Mouse (Mus musculus): ENCODE results near the gene Dglucy. TPM values are rescaled to one million over a fixed set of nuclear protein-coding genes. Genes with fewer than 3 reads are reported as not detected.

Gene Dglucy
- 1.9 and 4.0 TPM in 2 replicates for polyA plus RNA-seq (2014; fragmentation: Nextera tagmentation; extraction: Ambion mirVana)

- Histone ChIP-seq H3K27me3 (ENCODE audit: control insufficient read depth, insufficient read depth, low read length) (no peaks in the 10 kb centered on the region), H3K9me3 (ENCODE audit: control insufficient read depth, low read length) (no peaks in the 10 kb centered on the region), H3K36me3 (ENCODE audit: control insufficient read depth, insufficient read depth, low read length) (no peaks in the 10 kb centered on the region), H3K27ac (ENCODE audit: low read depth, low read length) (peak within 1 kb of the TSS; percentile 71), H3K4me1 (ENCODE audit: control insufficient read depth, insufficient read depth, low read length) (peaks cover 8% of the 10 kb centered on the region; the same call in 1 of the 2 replicates), H3K9ac (replicated peaks; ENCODE audit: low read depth, low read length) (peak within 1 kb of the TSS; percentile 29; the same call in 1 of the 2 replicates), H3K4me2 (ENCODE audit: low read depth, low read length) (peak within 1 kb of the TSS; percentile 37), H3K4me3 (ENCODE audit: low read depth, low read length) (peak within 1 kb of the TSS; percentile 15; the same call in 1 of the 2 replicates)
- peak; percentile 97 for ATAC-seq (ENCODE audit: low read depth)
- 38% methylated on average over 12 of the region's 12 CpGs for WGBS
Measured at GRCm38 (mm10) chr12:100778934-100779865, at the start of gene Dglucy. Gene Dglucy (plus strand): TSS chr12:100779057.

- WGBS, result 59% methylated on average over 5 of the region's 5 CpGs
- no peak for ATAC-seq (ENCODE audit: low read depth)
- H3K4me3 ChIP-seq (ENCODE audit: low read depth, low read length), result no peak overlapping the region
- H3K27me3 ChIP-seq (ENCODE audit: control insufficient read depth, insufficient read depth, low read length), result no peaks in the 10 kb centered on the region
- H3K9ac ChIP-seq (replicated peaks; ENCODE audit: low read depth, low read length), result no peak overlapping the region
- no peak overlapping the region for H3K4me2 ChIP-seq (ENCODE audit: low read depth, low read length)
- H3K36me3 ChIP-seq (ENCODE audit: control insufficient read depth, insufficient read depth, low read length), result no peaks in the 10 kb centered on the region
- no peaks in the 10 kb centered on the region for H3K9me3 ChIP-seq (ENCODE audit: control insufficient read depth, low read length)
- H3K27ac ChIP-seq (ENCODE audit: low read depth, low read length), result no peak overlapping the region
- no peaks in the 10 kb centered on the region for H3K4me1 ChIP-seq (ENCODE audit: control insufficient read depth, insufficient read depth, low read length)
Measured at GRCm38 (mm10) chr12:100735156-100735555, 43.7 kb upstream of the Dglucy start.

- H3K36me3 ChIP-seq (ENCODE audit: control insufficient read depth, insufficient read depth, low read length), result no peaks in the 10 kb centered on the region
- no peaks in the 10 kb centered on the region for H3K27me3 ChIP-seq (ENCODE audit: control insufficient read depth, insufficient read depth, low read length)
- no peaks in the 10 kb centered on the region for H3K9me3 ChIP-seq (ENCODE audit: control insufficient read depth, low read length)
- H3K4me3 ChIP-seq (ENCODE audit: low read depth, low read length), result no peak overlapping the region
- 86% methylated on average over 2 of the region's 2 CpGs for WGBS
- ATAC-seq (ENCODE audit: low read depth), result no peak
- H3K9ac ChIP-seq (replicated peaks; ENCODE audit: low read depth, low read length), result no peak overlapping the region
- H3K27ac ChIP-seq (ENCODE audit: low read depth, low read length), result no peak overlapping the region
- no peaks in the 10 kb centered on the region for H3K4me1 ChIP-seq (ENCODE audit: control insufficient read depth, insufficient read depth, low read length)
- H3K4me2 ChIP-seq (ENCODE audit: low read depth, low read length), result no peak overlapping the region
Measured at GRCm38 (mm10) chr12:100735581-100735980, 43.3 kb upstream of the Dglucy start.

GRCm38 (mm10) chr12:100738498-100738897 lies 40.4 kb upstream of the Dglucy start:
- H3K36me3 ChIP-seq (ENCODE audit: control insufficient read depth, insufficient read depth, low read length), result no peaks in the 10 kb centered on the region
- 78% methylated on average over 3 of the region's 3 CpGs for WGBS
- H3K27ac ChIP-seq (ENCODE audit: low read depth, low read length), result no peak overlapping the region
- H3K9ac ChIP-seq (replicated peaks; ENCODE audit: low read depth, low read length), result no peak overlapping the region
- no peak overlapping the region for H3K4me3 ChIP-seq (ENCODE audit: low read depth, low read length)
- H3K9me3 ChIP-seq (ENCODE audit: control insufficient read depth, low read length), result no peaks in the 10 kb centered on the region
- no peaks in the 10 kb centered on the region for H3K4me1 ChIP-seq (ENCODE audit: control insufficient read depth, insufficient read depth, low read length)
- H3K27me3 ChIP-seq (ENCODE audit: control insufficient read depth, insufficient read depth, low read length), result no peaks in the 10 kb centered on the region
- H3K4me2 ChIP-seq (ENCODE audit: low read depth, low read length), result no peak overlapping the region
- no peak for ATAC-seq (ENCODE audit: low read depth)

- Histone ChIP-seq H3K9ac (replicated peaks; ENCODE audit: low read depth, low read length) (no peak overlapping the region), H3K27ac (ENCODE audit: low read depth, low read length) (no peak overlapping the region), H3K4me2 (ENCODE audit: low read depth, low read length) (no peak overlapping the region), H3K36me3 (ENCODE audit: control insufficient read depth, insufficient read depth, low read length) (no peaks in the 10 kb centered on the region), H3K4me1 (ENCODE audit: control insufficient read depth, insufficient read depth, low read length) (no peaks in the 10 kb centered on the region), H3K9me3 (ENCODE audit: control insufficient read depth, low read length) (no peaks in the 10 kb centered on the region), H3K4me3 (ENCODE audit: low read depth, low read length) (no peak overlapping the region), H3K27me3 (ENCODE audit: control insufficient read depth, insufficient read depth, low read length) (no peaks in the 10 kb centered on the region)
- no peak for ATAC-seq (ENCODE audit: low read depth)
- WGBS, result 83% methylated on average over 4 of the region's 4 CpGs
Measured at GRCm38 (mm10) chr12:100739011-100739570, 39.8 kb upstream of the Dglucy start.

- H3K4me1 ChIP-seq (ENCODE audit: control insufficient read depth, insufficient read depth, low read length), result no peaks in the 10 kb centered on the region
- H3K4me2 ChIP-seq (ENCODE audit: low read depth, low read length), result no peak overlapping the region
- 91% methylated on average over 5 of the region's 5 CpGs for WGBS
- H3K27me3 ChIP-seq (ENCODE audit: control insufficient read depth, insufficient read depth, low read length), result no peaks in the 10 kb centered on the region
- H3K36me3 ChIP-seq (ENCODE audit: control insufficient read depth, insufficient read depth, low read length), result no peaks in the 10 kb centered on the region
- no peak overlapping the region for H3K27ac ChIP-seq (ENCODE audit: low read depth, low read length)
- no peak overlapping the region for H3K9ac ChIP-seq (replicated peaks; ENCODE audit: low read depth, low read length)
- H3K9me3 ChIP-seq (ENCODE audit: control insufficient read depth, low read length), result no peaks in the 10 kb centered on the region
- H3K4me3 ChIP-seq (ENCODE audit: low read depth, low read length), result no peak overlapping the region
- ATAC-seq (ENCODE audit: low read depth), result no peak
Measured at GRCm38 (mm10) chr12:100740313-100740712, 38.5 kb upstream of the Dglucy start.

GRCm38 (mm10) chr12:100742468-100742867 lies 36.4 kb upstream of the Dglucy start:
- Histone ChIP-seq H3K9ac (replicated peaks; ENCODE audit: low read depth, low read length) (no peak overlapping the region), H3K4me1 (ENCODE audit: control insufficient read depth, insufficient read depth, low read length) (no peaks in the 10 kb centered on the region), H3K4me3 (ENCODE audit: low read depth, low read length) (no peak overlapping the region), H3K36me3 (ENCODE audit: control insufficient read depth, insufficient read depth, low read length) (no peaks in the 10 kb centered on the region), H3K27me3 (ENCODE audit: control insufficient read depth, insufficient read depth, low read length) (no peaks in the 10 kb centered on the region), H3K9me3 (ENCODE audit: control insufficient read depth, low read length) (no peaks in the 10 kb centered on the region), H3K27ac (ENCODE audit: low read depth, low read length) (no peak overlapping the region), H3K4me2 (ENCODE audit: low read depth, low read length) (no peak overlapping the region)
- ATAC-seq (ENCODE audit: low read depth), result no peak
- WGBS, result 73% methylated on average over 2 of the region's 2 CpGs

GRCm38 (mm10) chr12:100752977-100753376 lies 25.9 kb upstream of the Dglucy start:
- no peak for ATAC-seq (ENCODE audit: low read depth)
- Histone ChIP-seq H3K4me1 (ENCODE audit: control insufficient read depth, insufficient read depth, low read length) (no peaks in the 10 kb centered on the region), H3K4me3 (ENCODE audit: low read depth, low read length) (no peak overlapping the region), H3K27me3 (ENCODE audit: control insufficient read depth, insufficient read depth, low read length) (no peaks in the 10 kb centered on the region), H3K27ac (ENCODE audit: low read depth, low read length) (no peak overlapping the region), H3K4me2 (ENCODE audit: low read depth, low read length) (no peak overlapping the region), H3K36me3 (ENCODE audit: control insufficient read depth, insufficient read depth, low read length) (no peaks in the 10 kb centered on the region), H3K9me3 (ENCODE audit: control insufficient read depth, low read length) (no peaks in the 10 kb centered on the region), H3K9ac (replicated peaks; ENCODE audit: low read depth, low read length) (no peak overlapping the region)
- WGBS, result 55% methylated on average over 1 of the region's 1 CpGs

GRCm38 (mm10) chr12:100753716-100754115 lies 25.1 kb upstream of the Dglucy start:
- Histone ChIP-seq H3K4me1 (ENCODE audit: control insufficient read depth, insufficient read depth, low read length) (no peaks in the 10 kb centered on the region), H3K27ac (ENCODE audit: low read depth, low read length) (no peak overlapping the region), H3K9ac (replicated peaks; ENCODE audit: low read depth, low read length) (no peak overlapping the region), H3K4me2 (ENCODE audit: low read depth, low read length) (no peak overlapping the region), H3K9me3 (ENCODE audit: control insufficient read depth, low read length) (no peaks in the 10 kb centered on the region), H3K27me3 (ENCODE audit: control insufficient read depth, insufficient read depth, low read length) (no peaks in the 10 kb centered on the region), H3K4me3 (ENCODE audit: low read depth, low read length) (no peak overlapping the region), H3K36me3 (ENCODE audit: control insufficient read depth, insufficient read depth, low read length) (no peaks in the 10 kb centered on the region)
- ATAC-seq (ENCODE audit: low read depth), result no peak
- 54% methylated on average over 1 of the region's 1 CpGs for WGBS

All from neural tube, embryonic 14.5 days (tissue).